Mouse (Mus musculus) left cerebral cortex, postnatal 36 days (tissue): ENCODE measurements around the gene Prdm10. TPM values are rescaled to one million over a fixed set of nuclear protein-coding genes. Genes with fewer than 3 reads are reported as not detected.

Experiments used
- DNase-seq, 2 experiments: peaks; one replicate each; pipeline ENCODE4 v3.0.0; 2021 to 2022; ENCODE audit warnings: low spot score in 2 of 2, mixed read lengths in 1 of 2
- intact Hi-C: fragments of 180-260 bp; cut with DNase I; formaldehyde crosslinking; loops from one replicate; pipeline ENCODE4 v1.15.1; 2025
- total RNA-seq, 2 experiments: library from RNA; stranded (reverse); gene quantifications; 2 replicates each; pipeline ENCODE4 v1.2.3; 2021

The Prdm10 gene
- total RNA-seq, 2 experiments from 2014 or later = 17.1 to 24.3 TPM

- no peak for DNase-seq
- intact Hi-C loops = no loop called here
Measured at GRCm38 (mm10) chr9:31260219-31260618, 20.1 kb upstream of the Prdm10 start.

GRCm38 (mm10) chr9:31262226-31263105, 17.9 kb upstream of the Prdm10 start:
- DNase-seq = no peak
- intact Hi-C loops = no loop called here

DNA sequence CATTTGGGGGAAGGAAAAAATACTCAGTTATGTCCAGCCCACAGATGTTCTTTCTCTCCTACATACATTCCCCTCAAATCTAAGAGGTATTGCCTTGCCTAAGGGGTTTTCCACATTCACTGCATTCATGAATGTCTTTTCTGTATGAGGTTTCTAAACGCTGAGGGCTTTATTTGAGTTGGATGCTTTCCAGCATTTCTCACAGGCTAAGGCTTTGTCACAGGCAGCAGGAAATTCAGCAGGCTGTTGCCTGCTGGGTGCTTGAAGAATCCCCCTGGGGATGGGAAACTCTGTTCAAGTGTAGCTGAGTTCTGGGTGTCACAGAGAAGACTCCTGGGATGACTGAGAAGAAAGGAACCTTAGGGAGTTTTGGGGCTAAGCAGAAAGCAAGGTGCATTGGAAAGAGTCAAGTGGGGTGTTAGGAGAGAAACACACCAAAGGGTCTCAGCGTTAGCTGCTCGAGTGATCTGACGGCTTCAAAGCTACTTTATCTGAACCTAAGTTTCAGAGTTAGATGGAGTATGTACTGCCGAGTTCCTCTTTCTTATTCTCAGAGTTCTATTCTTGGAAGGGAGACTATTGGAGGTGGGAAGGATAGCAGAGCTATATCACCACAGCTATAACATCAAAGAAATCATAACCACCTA, 14.2 kb upstream of the Prdm10 start:
- DNase-seq = no peak
- intact Hi-C loops = no loop called here

DNA sequence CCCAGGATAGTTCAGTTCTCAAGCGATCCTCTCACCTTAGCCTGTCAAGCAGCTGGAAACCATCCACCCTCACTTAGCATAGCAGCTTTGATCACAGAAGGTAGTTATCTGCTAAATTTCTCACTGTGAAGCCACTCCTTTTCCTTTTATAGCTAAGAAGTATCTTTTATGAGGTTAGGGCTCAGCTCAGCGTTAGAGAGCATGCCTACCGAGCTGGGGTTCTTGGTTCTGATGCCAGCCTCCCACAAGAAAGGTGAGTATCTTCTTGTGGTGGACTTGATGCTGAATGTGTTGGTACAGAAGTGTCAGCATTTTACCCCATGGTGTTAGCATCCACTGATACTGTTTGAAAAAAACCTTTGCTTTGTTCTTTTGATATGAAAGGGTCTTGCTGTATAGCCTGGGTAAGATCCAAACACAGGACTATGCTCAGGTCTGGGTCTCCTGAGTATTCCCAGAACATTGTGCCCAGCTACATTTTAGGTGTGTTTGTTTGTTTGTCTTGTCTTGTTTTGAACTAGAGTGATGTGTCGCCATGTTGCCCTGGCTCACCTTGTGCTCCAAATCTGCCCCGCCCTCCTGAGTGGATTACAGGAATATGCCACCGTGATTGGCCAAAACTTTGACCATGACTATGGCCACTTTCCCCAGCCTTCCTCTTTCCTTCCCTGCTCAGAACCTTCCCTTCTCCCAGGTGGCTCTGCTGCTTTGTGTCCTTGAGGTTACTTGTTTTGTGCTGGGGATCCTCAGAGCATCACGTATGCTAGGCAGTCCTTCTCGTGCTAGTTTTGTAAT, 8.9 kb upstream of the Prdm10 start:
- DNase-seq = no peak

GRCm38 (mm10) chr9:31272160-31272559, 8.2 kb upstream of the Prdm10 start:
- no peak for DNase-seq
- intact Hi-C loops = no loop called here

More for the DNA sequence above, 8.9 kb upstream of the Prdm10 start:
- intact Hi-C loops = no loop called here

GRCm38 (mm10) chr9:31278651-31279050, 1.7 kb upstream of the Prdm10 start:
- intact Hi-C loops = no loop called here
- DNase-seq = no peak

GRCm38 (mm10) chr9:31279306-31279705, 1.0 kb upstream of the Prdm10 start:
- no peak for DNase-seq
- intact Hi-C loops = no loop called here

- DNase-seq = peak in 1 of 2 experiments; percentile 90
- intact Hi-C loops = loop anchor here (1.0 to 5.0 kb wide), 4 partner anchors 52 to 128 kb away; partner anchors contain the start of gene Aplp2
Measured at GRCm38 (mm10) chr9:31279885-31280365, 413 bp upstream of the Prdm10 start.

DNA sequence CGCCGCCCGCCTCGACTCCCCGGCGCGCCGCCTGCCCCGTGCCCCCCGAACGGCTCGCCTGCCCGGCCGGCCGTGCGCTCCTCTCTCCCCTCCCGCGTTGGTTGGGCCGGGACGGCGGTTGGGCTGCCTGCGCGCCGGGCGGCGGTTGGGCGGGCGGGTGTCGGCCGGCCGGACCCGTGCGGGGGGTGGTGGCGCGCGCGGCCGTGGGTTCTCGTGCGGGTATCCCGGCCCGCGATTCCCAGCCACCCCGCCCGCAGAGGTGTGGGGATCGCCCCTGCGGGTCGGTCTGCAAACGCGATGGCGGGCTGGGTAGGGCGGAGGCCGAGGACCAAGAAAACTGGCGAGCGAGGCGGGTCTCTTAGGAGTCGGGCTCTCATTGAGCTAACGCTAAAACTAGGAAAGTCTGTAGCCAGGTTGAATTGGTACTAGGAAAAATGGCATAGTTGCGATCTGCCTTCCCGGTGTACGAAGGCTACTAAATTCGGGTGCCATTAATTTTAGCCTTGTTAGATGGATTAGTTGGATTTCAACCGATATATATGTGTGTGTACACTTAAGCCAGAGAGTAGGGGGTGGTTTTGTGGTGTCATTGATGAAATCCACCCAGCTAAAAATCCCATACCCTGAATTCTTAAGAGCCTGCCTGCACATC, 799 bp downstream of the Prdm10 start:
- intact Hi-C loops = loop anchor here (5.0 kb wide), 3 partner anchors 51 to 129 kb away; no protein-coding TSS in a partner anchor

GRCm38 (mm10) chr9:31281663-31282015, 1.3 kb downstream of the Prdm10 start:
- intact Hi-C loops = loop anchor here (5.0 kb wide), 3 partner anchors 51 to 129 kb away; no protein-coding TSS in a partner anchor
- no peak for DNase-seq

More for the DNA sequence above, 799 bp downstream of the Prdm10 start:
- peak; percentile 84 to 87 for DNase-seq

DNA sequence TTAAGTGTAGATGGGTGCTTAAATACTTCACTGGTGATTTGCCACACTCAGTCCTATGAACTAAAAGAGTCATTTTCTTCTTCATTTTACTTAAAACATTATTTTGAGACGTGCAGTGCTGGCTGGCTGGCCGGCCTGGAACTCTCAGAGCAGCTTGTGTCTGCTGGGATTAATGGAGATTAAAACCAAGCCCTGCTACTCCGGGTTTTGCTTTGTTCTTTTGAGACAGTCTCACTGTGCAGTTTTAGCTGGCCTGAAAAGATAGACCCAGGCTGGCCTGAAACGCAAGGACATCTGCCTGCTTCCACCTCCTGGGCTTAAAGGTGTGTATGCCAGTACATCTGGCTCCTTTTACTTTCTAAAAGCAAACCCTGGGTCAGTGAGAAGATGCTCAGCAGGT, 2.2 kb downstream of the Prdm10 start:
- no peak for DNase-seq
- intact Hi-C loops = loop anchor here (5.0 kb wide), 3 partner anchors 50 to 130 kb away; no protein-coding TSS in a partner anchor

DNA sequence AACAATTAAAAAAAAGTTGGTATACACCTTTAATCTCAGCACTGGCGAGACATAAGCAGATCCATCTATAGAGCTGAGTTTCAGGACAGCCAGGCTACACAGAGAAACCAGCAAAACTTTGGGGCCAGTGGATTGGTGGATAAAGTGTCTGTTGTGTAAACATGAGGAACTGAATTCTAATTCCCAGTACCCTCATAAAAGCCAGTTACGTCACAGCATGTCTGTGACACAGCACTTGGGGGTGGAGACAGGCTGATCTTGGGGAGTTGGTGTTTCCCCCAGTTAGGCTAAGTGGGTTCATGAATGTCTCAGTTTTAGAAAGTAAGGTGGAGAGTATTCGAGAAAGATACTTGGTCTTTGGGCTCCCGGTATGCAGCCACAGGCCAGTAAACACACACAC, 2.7 kb downstream of the Prdm10 start:
- DNase-seq = no peak
- intact Hi-C loops = loop anchor here (5.0 kb wide), 3 partner anchors 49 to 131 kb away; no protein-coding TSS in a partner anchor

DNA sequence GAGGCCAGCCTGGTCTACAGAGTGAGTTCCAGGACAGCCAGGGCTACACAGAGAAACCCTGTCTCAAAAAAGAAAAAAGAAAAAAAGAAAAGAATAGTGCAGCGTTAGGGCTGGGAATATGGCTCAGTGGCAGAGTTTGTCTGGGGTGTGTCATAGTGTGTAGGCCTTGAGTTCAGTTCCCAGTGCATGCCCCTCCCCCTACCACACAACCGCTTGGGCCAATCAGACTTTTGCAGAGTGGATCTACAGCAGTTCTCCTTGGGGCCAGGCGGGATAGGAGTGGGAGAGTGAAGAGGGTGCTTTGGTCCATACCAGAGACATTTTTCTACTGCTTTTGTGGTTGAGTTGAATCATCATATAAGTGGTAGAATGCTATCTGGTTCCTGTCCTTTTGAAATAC, 3.6 kb downstream of the Prdm10 start:
- intact Hi-C loops = loop anchor here (5.0 kb wide), 3 partner anchors 48 to 132 kb away; no protein-coding TSS in a partner anchor
- no peak for DNase-seq

DNA sequence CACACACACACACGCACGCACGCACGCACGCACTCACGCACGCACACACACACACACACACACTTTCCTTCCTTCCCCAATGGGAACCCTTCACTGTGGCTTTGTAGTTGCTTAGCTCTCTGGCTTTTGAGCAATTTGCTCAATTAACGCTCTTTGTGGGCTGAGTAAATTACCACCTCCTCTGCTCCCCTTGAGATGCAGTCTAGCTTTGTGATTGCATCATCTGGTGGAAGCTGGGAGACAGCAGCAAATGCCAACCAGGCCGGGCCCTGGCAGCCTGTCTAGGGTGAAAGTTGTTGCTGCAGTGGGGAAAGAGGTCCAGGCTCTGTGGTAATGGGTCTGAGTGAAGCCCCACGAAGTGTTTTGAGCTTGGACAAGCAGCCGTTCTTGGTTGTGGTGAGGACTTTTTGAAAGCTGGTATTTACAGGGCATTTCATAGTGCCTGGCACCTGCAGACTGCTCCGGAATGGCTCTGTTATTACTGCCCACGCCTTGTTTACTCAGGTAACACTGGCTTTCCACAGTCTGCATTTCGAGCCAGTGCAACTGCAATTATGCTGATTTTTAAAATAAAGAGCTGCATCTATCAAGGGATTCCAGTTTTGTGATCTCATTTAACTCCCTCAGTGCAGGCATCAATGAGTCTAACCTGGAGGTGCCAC, 10.0 kb downstream of the Prdm10 start:
- no peak for DNase-seq
- intact Hi-C loops = no loop called here

DNA sequence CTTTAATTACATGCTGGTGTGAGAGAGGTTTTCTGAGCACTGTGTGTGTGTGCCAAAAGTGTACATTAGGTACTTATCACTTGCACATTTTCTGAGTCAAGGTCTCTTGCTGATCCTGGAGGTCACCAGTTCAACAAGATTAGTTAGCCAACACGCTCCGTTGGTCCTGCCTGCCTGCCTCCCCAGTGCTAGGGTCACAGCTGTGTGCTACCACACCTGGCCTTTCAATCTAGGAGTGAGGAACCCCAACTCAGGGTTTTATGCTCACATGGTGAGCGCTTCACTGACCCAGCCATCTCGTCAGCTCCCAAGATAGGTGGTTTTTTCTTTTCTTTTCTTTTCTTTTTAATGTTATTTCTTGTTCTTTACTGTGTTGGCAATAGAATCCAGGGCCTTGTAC, 11.6 kb downstream of the Prdm10 start:
- no peak for DNase-seq
- intact Hi-C loops = no loop called here

DNA sequence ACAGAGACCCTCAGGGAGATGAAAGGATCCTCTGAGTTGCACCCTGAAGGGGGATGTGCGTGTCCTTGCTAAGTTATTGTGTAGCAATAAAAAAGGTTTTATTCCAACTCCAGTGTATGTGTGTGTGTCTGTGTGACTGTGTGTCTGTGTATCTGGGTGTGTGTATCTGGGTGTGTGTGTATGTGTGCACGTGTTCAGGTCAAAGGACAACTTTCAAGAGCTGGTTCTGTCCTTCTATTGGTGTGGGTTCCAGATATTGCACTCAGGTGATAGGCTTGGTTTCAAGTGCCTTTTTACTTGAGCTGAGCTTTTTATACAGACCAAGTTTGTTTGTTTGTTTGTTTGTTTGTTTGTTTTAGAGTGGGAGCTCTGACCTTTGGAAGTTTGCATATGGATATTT, 12.9 kb downstream of the Prdm10 start:
- intact Hi-C loops = no loop called here
- no peak for DNase-seq

DNA sequence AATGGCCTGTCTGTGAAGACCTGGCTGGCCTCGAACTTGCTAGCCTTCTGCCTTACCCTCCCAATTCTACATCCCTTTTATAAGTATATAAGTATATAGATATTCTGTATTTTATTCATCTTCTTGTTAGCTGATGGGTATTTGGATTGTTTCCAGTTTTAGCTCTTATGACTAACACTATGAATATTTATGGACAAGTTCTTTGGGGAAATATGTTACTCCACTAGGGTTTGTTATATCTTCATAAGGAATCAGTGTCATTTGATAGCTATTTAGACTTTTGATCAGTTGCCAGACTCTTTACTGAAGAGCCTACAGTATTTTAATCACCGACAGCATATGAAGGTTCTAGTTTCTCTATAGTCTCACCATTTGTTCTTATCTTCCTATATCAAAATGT, 15.0 kb downstream of the Prdm10 start:
- DNase-seq = no peak
- intact Hi-C loops = no loop called here

- peak in 1 of 2 experiments; percentile 22 for DNase-seq
- intact Hi-C loops = no loop called here
Measured at GRCm38 (mm10) chr9:31296293-31296692, 16.0 kb downstream of the Prdm10 start.

- DNase-seq = no peak
- intact Hi-C loops = no loop called here
Measured at GRCm38 (mm10) chr9:31298751-31299150, 18.4 kb downstream of the Prdm10 start.
